Mouse (Mus musculus): Measurements from ENCODE around the gene Secisbp2.
"Not testable (repeated sequence)": the region's sequence is repeated elsewhere in the genome, so short reads cannot be mapped to it uniquely, and the experiment has no call there.

Gene Secisbp2

DNA sequence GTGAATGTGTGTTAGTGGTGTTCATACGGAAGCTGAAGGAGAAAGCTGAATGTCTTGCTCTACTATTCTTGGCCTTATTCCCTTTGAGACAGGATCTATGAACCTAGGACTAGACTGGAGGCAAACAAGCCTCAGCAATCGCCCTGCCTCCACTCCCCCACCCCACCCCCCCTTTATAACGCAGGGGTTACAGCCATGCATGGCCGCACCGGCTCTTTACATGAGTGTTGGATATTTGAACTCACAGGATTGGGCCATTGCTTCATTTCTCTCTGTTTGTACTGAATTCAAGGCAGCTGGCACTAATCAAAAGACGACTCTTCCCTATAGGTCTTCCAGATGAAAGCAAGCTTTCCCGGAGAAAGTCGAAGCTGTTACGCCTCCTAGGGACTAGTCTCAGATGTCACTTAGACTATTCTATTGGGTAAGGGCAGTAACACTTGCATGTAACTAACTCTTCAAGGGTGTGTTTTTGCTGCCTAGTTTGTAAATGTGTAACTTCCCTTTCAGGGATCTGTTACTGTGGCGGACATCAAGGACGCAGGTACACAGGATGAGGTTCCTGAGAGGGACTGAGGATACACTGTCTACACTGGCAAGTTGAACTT lies 9.2 kb upstream of the Secisbp2 start:
- in situ Hi-C loops (cut with MseI, MboI): no loop called here

DNA sequence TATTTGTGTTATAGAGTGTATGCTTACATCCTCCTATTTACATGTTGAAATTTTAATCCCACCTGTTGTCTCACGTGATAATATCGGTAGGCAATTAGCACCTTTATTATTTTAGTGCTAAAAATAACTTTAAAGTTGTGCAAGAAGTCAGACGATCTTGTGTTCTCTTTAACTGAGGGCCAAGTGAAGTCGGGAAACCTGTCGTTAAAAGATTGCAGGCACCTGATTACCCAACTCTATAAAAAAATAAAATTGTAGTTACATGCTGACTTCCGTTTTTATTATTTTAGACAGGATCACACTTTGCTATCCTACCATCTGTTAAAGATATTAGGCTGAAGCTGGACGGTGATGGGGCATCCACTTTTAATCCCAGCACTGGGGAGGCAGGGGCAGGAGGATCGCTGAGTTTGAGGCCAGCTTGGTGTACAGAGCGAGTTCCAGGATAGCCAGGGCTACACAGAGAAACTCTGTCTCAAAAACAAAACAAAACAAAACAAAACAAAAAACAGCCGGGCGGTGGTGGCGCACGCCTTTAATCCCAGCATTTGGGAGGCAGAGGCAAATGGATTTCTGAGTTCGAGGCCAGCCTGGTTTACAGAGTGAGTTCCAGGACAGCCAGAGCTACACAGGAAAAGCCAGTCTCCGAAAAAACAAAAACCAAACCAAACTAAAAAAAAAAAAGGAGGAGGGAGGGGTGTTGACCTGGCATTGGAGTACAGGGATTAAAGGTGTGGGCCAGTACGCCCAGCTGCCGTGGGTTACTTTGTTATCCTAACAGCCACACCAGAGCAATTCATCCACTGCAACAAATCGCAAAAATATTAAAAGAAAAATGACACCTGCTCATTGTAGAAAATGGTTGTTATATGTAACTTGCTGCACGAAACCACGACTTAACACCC lies 7.3 kb upstream of the Secisbp2 start:
- in situ Hi-C loops (cut with MseI, MboI): no loop called here

DNA sequence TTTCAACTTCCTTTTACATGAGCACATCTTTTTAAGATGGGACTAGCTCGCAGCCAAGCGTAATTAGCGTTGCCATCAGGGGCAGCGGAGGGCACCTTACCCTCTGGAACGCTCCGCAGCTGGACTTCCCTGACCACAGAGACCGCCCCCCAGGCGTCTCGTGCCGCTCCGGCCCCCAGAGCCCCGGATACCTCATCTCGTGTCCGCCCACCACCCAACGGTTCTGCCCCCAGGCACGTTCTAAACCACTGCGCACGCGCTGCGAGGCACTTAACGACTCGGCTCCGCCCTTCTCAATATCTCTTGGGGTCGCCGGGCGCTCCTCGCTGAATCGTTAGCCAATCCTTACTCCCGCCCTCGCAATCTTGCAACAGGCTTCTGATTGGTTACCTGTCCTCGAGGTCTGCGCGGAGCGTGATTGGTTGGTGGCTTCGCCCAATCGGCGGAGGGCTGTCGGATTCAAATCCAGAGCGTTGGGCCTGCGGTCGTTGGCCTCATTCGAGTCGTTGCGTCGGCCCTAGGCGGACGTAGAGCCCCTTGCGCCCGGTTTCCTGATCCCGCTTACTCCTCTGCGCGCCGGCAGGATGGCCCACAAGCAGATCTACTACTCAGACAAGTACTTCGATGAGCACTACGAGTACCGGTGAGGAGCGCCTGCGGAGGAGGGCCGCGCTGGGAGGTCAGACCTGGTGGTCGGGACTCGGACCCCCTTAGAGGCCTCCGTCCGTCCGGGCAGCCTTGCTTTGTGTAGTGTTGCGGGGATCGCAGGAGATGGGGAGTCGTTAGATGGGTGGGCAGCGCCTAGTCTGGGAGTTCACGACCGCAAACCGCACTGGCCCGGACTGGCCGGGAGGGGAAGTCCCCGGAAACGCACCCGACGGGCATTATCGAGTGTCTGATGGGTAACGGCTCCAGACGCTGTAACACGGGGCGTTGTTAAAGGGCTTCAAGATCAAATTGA lies 6.4 kb upstream of the Secisbp2 start, which contains the start of gene Cks2:
TSS of gene Cks2 (plus strand) at position 404 of the 961 bp plus-strand sequence.
- in situ Hi-C loops (cut with MseI, MboI): no loop called here

DNA sequence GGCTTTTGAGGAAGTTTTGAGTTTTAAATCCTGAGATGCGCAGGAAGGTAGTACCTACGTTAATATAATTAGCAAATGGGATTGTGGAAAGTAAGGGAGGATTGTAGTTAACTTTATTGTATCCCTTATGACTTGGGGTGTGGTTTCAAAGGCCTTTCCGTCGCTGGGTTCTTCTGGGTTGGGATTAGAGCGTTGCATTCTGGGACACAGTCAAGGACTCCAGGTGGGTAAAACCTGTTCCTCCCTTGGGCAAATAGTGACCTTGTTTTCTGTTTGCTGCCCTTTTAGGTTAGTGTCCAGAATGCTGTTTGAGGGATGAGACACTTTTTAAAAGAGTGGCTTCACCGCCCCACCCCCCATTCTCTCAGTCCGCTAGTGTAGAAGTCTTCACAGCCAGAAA lies 5.6 kb upstream of the Secisbp2 start:
- in situ Hi-C loops (cut with MseI, MboI): no loop called here

DNA sequence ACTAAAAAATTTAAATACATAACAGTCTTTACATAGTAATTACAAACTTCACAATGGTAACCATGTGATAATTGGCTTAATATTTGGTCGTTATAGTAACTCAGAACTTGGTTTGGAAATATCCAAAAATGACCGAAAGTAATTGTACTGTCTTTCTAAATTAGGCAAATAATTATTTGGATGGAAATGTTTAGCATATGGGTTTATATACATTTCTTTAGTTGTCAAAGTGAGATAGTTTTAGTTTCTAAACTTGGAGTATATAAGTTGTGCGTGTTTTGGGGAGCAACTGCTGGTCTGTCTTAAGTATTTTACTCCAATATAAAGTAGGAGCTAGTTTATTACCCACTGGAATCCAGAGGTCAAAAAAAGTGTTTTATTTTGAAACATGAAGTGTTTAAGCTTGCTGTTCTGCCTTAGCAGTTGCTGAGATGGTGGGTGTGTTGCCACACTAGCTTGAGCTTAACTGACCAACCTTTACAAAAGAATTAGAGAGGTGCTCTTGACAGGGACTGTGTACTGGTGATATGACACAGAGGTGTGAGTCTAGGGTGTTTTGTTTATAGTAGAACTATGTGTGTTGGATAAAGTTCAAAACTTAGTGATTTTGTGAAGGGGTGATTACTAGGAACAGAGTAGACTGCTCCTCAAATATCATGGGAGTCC lies 5.0 kb upstream of the Secisbp2 start:
- in situ Hi-C loops (cut with MseI, MboI): no loop called here

DNA sequence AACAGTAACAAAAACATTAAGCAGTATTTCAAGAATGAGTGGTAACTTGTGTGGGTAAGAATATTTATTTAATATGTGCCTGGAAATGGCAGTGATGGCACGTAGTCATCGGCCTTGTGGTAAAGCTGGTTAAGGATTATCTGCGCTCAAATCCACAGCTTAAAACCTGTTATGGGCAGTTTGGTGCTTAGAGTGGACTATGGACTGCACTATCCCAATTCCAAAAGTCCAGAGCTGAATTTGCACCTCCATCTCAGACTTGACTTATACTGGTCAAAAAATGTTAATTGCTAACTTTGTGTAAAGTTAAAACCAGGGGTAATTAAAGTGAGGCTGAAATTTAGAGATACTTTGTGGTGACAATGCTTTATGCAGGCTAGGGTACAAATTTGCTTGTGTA lies 3.7 kb upstream of the Secisbp2 start:
- in situ Hi-C loops (cut with MseI, MboI): no loop called here

DNA sequence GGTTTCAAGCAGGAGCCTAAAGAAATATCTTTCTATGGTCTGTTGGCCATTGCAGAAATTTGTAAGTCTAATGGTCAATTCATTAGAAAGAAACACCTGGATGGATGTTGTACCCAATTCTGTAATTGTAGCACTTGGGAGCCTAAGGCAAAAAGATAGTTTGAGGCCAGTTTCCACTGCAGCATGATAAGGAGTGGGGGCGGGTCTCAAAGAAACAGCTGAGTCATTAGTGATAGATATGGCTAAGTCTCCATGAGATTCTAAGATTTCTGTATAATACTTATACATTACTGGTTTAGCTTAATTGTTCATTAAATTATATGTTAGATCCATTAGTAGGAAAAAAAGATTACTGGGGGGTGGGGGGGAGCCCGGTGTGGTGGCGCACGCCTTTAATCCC lies 3.3 kb upstream of the Secisbp2 start:
- in situ Hi-C loops (cut with MseI, MboI): no loop called here

DNA sequence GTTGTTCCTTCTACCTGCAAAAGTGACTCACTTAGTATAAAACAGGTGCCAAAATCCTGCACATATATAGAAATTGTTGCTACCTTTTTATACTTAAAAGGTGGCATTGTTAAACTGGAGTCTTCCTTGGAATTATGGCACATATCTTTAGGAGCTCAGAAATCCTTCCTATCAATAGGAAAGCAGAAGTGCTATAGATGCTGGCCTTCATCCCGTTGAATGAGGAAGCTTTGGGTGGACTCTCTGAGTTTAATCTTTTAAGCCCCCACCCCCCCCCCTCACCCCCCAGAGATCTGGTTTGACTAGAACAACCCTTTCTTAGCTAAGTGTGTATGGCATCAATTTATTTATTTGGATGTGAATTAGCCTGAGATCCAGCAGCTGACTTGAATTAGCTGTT lies 1.8 kb upstream of the Secisbp2 start:
- in situ Hi-C loops (cut with MseI, MboI): no loop called here

DNA sequence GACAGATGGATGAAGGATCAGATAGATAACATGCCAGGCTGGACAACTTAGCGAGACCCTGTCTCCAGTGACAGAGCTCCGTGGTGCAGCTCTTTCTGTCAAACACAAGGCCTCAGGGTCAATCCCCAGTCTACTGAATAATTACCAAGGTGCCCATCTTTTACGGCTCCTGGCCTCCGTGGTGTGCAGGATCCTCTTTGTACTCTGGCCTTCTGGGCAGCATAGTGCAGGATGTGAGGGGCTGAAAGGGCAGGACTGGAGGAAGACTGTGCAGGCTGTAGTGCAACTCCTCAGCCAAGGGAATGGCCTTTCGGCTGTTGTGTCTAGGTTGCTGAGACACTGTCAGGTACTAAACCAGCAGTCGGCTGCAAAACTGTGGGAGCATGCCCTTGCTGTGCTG lies 1.7 kb downstream of the Secisbp2 start:
- in situ Hi-C loops (cut with MseI, MboI): no loop called here

DNA sequence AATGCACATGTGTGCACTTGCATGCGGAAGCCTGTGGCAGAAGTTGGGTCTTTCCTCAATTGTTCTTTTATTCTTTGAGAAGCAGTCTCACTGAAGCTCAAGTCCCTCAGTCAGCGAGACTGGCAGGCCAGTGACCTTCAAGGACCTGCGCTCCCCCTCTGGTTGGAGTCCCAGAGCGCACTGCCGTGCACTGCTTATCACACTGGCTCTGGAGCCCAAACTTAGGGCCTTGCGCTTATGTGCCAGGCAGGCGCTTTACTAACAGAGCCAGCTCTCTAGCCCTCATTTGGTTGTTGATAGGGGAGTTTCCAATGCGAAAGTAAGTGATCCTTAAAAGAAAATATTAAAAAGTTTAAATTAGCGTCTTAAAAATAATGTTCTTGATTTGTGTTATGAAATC lies 2.5 kb downstream of the Secisbp2 start:
- in situ Hi-C loops (cut with MseI, MboI): no loop called here

DNA sequence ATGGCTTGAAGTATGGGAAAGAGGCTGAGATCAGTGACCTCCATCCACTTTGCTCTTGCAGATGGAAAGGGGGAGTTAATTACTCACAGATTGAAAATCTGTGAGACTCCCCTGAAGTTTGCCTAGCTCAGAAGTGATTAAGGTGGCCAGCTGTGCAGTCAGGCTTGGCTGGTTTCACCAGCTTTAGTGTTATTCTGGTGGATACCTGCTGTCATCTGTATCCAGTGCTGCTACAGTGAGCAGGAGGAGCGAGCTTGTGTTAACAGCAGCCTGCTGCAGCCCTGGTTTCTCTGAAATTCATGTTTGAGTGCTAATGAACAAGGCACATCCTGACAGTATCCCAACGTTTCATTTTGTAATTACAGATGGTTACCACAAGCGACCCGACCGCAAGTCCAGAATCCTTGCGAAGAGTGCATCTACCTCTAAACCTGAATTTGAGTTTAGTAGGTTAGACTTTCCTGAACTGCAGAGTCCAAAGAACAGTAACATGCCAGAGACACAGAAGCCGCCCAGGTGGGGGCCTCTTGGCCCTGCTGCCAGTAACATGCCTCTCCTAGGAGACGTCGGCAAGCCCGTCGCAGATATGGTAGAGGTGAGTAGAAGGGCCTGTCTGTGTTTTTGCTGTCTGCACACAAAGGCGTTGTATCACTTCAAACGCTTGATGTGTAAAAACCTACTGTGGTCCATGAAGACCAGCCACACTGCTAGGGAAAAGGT lies 5.2 kb downstream of the Secisbp2 start:
- in situ Hi-C loops (cut with MseI, MboI): no loop called here

DNA sequence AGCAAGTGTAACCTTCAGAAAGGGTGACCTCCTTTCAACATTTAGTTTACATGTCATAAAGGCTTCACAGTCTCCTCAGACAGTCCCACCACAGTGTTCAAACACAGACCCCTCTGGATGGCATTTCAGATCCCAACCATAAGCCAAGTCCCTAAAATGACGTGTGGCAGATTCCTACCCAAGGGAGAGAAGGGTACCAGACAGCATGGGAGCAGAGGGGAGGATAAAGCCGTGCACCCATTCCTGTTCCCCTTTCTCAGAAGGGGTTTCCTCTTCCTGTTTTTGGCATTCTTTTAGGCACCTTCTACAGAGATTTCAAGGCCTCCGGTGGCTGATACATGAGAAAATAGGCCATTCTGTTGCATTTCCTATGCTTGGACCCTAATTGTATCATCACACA lies 6.6 kb downstream of the Secisbp2 start:
- in situ Hi-C loops (cut with MseI, MboI): no loop called here

DNA sequence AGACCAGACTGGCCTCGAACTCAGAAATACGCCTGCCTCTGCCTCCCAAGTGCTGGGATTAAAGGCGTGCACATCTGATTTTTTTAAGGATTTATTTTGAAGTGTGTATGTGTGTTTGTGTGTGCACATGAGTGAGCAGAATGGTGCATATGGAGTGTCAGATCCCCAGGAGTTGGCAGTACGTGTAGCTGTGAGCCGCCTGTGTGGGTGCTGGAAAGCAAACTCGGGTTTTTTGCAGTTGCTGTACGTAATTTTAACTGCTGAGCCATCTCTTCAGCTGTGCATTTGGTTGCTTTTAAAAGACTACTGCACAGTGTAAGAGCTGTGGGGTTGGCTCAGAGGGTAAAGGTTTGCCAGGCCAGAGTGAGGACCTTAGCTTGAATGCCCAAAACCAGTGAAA lies 8.1 kb downstream of the Secisbp2 start:
- in situ Hi-C loops (cut with MseI, MboI): no loop called here

DNA sequence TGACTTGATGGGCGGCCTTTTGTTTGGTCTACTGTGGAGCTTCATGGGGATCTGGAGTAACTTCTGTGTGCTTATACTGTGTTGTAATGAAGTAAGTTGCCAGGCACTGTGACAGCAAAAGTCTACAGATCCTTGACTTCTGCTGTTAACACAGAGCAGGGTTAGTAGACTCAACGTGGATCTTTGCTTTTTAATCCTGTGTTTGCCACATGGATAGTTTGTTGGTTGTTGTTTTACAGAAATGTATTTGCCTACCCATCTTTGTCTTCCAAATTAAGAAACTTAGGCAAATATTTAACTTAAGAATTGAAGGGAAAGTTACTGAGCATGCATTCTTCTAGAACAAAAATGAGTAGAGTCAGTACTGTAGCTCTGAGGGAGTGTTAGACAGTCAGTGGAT lies 12.1 kb downstream of the Secisbp2 start:
- in situ Hi-C loops (cut with MseI, MboI): no loop called here

DNA sequence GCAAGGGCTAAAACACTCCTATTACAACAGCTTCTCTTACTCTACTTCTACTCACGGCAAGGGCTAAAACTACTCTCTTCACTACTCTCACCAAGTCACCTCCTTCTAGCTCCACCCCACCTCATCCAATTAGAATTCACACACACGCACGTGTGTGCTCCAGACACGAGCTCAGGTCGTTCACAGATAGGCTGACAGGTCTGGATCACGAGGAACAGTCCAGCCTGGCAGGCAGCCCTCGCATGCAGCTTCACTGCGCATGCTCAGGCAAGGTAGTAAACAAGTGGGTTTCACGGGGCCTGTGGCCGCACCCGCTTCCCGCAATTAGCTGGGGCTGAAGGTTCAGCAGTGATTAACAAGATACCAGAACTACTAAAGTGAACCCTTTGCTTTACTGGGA lies 16.7 kb downstream of the Secisbp2 start:
- in situ Hi-C loops (cut with MseI, MboI): not testable (repeated sequence)

DNA sequence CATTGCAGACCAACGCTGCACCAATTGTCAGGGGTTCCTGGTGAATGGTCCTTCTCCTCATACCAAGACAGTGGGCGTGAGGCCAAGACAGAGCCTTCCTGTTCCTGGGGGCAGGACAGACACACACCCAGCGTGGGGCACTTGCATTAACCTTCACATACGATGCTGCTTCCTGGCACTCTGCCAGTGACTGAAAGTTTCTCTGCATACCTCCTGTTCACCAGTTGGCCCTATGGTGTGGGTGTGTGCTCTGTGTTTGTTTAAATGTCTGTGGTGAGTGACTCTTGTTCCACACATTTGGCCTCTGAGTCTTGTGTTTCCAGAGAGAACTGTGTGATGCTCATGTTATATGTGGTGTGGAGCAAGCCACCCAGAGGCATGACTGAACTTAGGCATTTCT lies 25.1 kb downstream of the Secisbp2 start:
- in situ Hi-C loops (cut with MseI, MboI): no loop called here

DNA sequence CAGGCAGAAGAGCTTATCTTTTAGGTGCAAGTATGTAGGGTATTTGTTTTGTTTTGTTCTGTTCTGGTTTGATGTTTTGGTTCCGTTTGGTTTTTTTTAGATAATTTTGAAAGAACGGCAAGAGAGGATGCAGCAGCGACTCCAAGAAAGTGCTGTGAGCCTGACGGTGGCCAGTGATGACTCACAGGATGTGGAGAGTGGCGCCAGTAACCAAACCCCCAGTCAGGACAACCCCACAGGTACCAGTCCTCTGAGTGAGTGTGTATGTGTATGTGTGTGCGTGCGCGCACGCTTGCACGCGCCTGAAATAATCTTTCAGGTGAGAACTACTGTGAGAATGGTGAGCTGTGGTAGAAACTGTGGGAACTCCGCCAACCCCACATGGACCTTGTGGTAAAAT lies 25.5 kb downstream of the Secisbp2 start:
- in situ Hi-C loops (cut with MseI, MboI): no loop called here

DNA sequence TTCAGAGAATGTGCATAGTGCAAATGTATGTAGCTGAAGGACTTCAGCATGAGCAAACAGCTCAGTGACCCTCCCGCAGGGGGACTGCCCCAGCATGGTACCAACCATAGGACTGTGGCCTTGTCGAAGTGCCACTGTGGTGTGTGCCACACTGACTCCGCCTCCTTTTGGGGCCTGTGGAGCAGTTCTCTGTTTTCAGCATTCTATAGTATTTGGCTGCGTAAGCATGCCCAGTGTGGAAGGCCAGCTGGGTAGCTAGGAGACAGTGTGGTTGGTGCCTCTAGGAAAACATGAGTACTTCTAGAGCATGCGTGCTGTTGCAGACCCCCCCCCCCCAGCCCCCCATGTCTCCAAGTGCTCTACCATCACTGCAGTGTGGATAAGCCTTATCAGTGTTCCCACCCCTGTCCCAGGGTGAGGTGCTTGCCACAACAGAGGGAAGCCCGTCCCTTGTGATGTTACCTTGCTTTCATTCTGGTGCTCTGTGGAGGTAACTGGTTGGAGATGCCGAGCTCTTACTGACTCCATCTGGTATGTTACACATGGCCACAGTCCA lies 26.2 kb downstream of the Secisbp2 start:
- in situ Hi-C loops (cut with MseI, MboI): no loop called here

DNA sequence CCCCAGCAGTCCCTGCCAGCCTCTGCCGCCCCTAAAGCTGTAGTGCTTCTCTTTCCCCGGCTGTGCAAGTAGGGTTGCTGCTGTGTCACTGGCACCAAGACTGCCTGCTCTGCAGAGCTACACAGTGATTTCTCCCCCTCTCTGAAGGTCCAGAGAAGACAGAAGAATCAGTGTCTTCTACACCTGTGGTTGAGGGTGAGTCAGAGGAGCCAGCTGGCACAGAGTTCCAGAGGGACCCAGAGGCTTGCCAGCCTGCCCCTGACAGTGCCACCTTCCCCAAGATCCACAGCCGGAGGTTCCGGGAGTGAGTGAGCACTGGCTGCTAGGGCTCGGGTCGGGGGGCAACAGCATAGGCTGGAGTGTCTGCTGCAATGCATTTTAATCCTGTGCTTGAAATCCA lies 27.2 kb downstream of the Secisbp2 start:
- in situ Hi-C loops (cut with MseI, MboI): no loop called here

DNA sequence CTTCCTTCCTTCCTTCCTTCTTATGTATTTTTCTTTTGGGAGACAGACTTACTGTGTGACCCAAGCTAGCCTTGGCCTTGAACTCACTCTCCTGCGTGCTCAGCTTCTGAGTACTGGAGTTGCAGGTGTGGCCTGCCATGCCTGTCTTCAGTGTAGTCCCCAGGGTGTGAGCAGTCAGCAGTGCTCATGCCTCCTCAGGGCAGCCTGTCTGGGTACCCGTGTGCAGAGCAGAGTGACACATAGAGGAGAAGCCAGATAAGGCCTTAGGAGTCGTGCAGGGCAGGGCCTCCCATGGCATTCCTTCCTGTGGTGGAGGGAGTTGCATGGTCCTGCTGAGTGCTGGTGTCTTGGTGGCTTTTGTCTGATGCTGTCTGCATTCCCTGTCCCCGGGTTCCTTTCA lies 27.8 kb downstream of the Secisbp2 start:
- in situ Hi-C loops (cut with MseI, MboI): no loop called here

DNA sequence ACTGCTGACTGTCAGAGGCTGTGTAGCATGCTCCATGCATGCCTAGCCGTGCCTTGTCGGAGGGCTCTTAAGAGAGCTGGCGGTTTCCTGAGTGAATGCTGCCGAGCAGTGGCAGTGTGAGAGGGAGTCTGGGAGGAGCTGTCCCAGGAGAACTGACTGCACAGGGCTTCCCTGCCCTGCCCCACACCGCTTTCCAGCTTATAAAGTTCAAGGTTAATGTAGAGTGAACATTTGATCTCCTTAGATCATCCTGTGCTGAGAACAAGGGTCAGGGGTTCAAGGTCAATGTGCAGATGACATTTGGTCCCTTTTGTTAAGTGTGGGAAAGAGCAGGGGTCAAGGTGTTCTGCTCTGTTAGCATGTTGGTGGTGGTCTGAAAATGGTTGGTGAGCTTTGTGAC lies 29.6 kb downstream of the Secisbp2 start:
- in situ Hi-C loops (cut with MseI, MboI): no loop called here

Data from mouse trophoblast stem cell (cell line).